Mouse (Mus musculus): ENCODE results near the gene Zfp988.
"Not testable (repeated sequence)": the region's sequence is repeated elsewhere in the genome, so short reads cannot be mapped to it uniquely, and the experiment has no call there.

Zfp988 gene

GRCm38 (mm10) chr4:147345061-147345554, 39.6 kb downstream of the Zfp988 start:
- DNase-seq = not testable (repeated sequence)

DNA sequence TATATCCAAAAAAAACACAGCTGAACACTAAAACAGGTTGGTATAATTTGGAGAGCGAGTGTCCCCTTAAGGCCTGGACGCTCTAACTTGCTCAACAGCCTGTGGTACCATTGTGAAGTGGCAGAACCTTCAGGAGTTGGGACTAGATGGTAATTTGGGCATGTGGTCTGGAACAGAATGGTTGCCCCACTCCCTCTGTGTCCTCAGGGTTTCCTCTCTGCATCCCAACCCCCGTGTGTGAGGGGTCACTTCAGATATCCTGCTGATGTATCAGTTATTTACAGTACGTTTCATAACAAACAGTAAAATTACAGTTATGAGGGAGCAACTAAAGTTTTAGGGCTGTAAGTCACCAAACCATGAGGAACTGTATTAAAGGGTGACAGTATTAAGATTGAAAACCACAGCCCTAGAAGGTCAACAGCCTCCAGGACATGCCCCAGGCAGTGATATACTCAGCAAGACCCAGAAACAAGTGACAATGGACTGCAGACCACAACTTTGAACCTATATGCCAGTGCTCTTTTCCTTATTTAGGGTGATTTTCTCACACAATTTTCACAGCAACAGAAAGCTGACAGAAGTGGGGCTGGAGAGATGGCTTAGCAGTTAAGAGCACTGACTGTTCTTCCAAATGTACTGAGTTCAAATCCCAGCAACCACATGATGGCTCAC, 41.0 kb downstream of the Zfp988 start:
- DNase-seq = not testable (repeated sequence)

DNA sequence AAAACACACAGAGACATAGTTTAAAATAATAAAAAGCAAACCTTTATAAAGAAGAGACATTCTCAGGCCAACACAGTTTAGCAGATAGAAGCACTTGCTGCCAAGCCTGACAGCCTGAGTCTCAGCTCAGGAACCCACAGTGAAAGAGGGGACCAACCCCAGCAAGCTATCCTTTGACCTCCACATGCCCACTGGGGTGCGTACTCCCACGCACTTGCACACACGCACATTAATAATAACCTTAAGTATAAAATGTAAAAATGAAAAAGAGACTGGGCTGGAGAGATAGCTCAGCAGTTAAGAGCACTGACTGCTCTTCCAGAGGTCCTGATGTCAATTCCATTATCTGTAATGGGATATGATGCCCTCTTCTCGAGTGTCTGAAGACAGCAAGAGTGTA, 41.8 kb downstream of the Zfp988 start:
- not testable (repeated sequence) for DNase-seq

DNA sequence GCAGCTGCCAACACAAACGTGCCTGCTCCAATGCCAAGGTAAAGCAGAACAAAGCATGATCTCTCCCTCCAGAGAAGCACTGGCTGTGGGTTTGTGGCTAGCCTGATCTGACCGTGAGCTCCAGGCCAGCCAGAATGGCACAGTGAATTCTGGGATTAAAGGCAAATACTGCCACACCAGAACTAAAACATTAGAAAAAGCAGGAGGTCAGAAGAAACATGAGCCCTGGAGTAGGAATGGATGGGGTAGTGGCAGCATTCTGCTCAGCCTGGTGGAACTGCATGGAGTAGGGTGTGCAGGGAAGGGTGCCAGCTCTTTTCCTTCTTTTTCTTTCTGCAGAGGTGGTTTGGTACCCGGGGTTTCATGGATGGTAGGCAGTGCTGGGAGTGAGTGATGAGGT, 42.4 kb downstream of the Zfp988 start:
- DNase-seq = not testable (repeated sequence)

GRCm38 (mm10) chr4:147348401-147348800, 42.9 kb downstream of the Zfp988 start:
- DNase-seq = not testable (repeated sequence)

DNA sequence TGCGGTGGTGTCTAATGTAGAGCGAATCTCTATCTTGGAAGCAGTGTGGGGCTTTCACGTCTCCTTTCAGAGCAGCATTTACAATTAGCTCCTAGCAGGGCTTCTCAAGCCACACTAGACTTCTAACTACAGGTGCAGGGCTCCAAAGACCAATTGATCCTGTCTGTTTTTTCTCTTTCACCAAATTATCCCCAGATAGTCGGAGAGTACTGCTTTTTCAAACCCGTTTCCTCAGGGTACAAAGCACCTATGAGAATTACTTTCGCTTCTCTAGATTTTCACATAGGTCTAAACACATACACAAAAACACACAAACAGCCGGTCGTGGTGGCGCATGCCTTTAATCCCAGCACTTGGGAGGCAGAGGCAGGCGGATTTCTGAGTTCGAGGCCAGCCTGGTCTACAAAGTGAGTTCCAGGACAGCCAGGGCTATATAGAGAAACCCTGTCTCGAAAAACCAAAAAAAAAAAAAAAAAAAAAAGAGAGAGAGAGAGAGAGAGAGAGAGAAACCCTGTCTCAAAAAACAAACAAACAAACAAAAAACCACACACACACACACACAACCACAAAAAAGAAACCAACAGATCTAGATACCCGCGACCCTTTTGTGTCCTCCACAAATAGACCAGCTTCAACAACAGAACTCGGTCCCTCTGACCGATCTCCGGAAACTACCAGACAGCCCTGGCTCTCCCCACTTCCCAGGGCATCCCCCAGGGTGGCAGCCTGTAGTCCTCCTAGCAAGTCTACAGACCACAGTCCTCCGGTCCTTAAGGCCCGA, 43.6 kb downstream of the Zfp988 start:
- not testable (repeated sequence) for DNase-seq

DNA sequence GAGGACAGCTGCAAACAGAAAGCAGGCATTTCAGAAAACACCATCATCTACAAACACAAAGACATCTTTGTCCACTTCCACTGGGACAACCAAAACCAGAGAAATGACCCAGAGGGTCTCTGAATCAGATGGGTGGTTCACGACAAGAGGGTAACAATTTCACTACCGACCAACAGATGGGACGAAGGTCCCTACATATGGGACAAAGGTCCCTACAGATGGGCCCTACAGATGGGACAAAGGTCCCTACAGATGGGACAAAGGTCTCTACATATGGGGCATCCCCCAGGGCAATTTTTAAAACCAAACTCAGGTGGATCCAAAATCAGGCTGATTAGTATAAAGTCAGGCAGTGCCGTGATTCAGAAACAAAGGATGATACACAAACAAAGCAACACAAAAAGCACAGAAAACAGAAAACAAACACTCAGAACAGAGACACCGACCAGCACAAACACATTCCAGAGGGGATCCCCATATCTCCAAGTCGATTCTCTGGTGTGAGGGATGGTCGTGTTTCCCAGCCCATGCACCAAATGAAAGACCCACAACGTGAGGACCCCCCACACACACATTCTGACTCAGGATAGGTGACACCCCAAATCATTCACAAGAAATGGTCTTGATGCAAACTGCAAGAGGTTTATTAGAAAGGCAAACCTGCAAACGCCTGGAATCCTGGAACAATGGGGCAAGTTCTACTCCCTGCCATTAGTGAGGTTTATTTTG, 44.4 kb downstream of the Zfp988 start:
- not testable (repeated sequence) for DNase-seq

DNA sequence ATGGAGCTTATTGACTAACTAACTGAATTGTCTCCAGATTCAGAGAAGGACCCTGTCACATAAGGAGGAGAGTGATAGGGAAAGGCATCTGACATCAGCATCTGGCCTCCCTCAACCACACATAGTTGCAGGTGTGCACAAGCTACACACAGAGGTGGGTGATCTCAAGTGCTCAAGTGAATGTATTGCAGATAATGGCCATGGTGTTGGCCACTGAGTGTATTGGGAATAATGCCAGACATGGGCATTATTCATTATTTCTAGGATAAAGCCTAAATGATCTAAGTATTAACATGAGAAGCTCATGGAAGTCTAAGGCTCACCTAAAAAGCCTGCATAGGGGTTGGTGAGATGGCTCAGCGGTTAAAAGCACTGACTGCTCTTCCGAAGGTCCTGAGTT, 45.1 kb downstream of the Zfp988 start:
- not testable (repeated sequence) for DNase-seq

GRCm38 (mm10) chr4:147351376-147351980, 46.0 kb downstream of the Zfp988 start:
- DNase-seq = not testable (repeated sequence)

- not testable (repeated sequence) for DNase-seq
Observed at GRCm38 (mm10) chr4:147353626-147354025, 48.2 kb downstream of the Zfp988 start.

DNA sequence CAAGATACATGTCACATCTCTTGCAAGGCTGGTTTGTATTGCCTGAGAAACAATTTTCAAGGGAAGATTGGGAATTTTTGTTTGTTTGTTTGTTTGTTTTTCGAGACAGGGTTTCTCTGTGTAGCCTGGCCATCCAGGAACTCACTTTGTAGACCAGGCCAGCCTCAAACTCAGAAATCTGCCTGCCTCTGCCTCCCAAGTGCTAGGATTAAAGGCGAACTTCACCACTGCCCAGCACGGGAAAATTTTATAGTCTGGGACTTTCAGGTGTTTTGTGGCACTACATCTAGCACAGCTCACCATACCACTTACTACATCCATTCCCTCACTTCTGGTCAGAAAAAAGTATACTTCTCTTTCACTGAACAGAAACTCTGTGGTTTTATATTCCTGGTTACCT, 50.6 kb downstream of the Zfp988 start:
- not testable (repeated sequence) for DNase-seq

DNA sequence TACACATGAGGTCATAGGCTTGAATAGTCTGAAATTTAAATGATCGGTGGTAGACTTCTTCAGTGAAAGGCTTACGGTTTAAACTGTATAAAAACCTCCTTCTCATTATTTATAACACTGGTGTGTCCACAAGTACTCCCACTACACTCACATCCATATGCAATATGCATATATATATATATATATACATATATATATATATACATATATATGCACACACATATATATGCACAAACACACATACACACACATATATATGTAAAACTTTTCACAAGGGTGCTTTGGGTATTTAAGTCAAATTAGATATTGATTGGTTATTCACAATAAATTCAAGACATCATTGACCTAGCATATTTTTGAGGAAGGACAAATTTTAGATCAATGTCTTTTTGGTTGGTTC, 51.7 kb downstream of the Zfp988 start:
- DNase-seq = not testable (repeated sequence)

DNA sequence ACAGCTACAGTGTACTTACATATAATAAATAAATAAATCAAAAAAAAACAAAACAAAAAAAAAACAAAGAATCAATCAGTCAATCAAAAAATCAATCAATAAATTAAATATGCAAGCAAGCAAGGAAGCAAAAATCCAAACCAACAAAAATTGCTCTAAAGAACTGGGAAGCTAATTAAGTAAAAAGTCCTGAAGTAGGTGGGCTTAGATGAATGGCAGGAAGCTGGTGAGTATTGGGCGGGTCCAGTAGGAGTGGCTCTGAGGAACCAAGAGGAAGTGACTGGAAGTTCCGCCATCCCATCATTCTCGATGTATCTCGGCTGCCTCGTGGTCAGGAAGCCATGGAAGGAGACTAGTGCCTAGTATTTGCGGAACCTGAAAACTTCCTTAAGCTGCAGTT, 55.5 kb downstream of the Zfp988 start, which contains the start of gene Zfp978:
Gene Zfp978 (plus strand): TSS at position 301 of the 400 bp plus-strand sequence.
- DNase-seq = not testable (repeated sequence)

DNA sequence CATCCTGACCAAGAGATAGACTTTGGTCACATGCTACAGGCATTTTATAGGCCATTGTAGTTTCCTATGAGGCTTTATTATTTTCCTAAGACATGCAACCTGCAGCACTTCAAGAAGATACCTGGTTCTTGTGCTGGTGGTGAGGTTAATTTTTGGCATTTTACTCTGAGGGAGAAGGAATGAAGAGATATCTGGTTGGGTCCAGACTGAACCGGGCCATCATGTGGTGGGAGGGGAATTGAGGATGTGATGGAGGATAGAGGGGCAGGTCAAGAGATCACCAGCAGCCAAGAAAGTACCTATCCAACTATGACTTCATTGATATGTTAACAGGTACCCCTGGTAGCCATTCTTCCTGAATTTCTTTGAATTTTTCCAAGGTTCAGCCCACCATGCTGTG, 56.4 kb downstream of the Zfp988 start:
- not testable (repeated sequence) for DNase-seq

DNA sequence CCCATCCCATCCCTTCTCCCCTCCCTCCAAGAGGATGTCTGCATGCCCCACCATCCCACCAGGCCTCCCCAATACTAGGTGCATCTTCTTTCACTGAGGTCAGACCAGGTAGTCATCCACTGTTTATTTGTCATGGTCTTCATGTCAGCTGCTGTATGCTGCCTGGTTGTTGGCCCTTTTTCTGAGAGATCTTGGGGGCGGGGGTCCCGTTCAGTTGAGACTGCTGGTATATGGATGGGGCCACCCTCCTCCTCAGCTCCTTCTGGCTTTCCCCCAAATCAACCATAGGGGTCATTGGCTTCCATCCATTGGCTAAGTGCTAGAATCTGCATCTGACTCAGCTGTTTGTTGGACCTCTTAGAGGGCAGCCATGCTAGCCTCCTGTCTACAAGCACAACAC, 64.1 kb downstream of the Zfp988 start:
- not testable (repeated sequence) for DNase-seq

GRCm38 (mm10) chr4:147383199-147383598, 77.7 kb downstream of the Zfp988 start:
- not testable (repeated sequence) for DNase-seq

Data from embryo, embryonic 11 days (tissue).